Mouse (Mus musculus) CH12.LX (cell line): ENCODE results near the gene Mroh3. TPM values are rescaled to one million over a fixed set of nuclear protein-coding genes. Genes with fewer than 3 reads are reported as not detected.

Experiments used
- DNase-seq: peaks from one replicate; pipeline ENCODE4 v3.0.0-alpha.2; 2013; ENCODE audit errors: extremely low read depth
- H3K27ac ChIP-seq: 2 replicates; pipeline ENCODE4 v1.5.1; 2012; ENCODE audit warnings: low read depth, mild to moderate bottlenecking, control low read depth, moderate library complexity; ENCODE audit not compliant: insufficient read depth
- H3K27me3 ChIP-seq: replicated peaks from 2 replicates; pipeline ENCODE3; 2012; ENCODE audit warnings: inconsistent platforms
- H3K36me3 ChIP-seq, 2 experiments: replicated peaks in 1 of 2; 2 replicates each; pipeline versions ENCODE3 to v1.6.1; 2012; ENCODE audit warnings: inconsistent platforms in 1 of 2, low read length in 1 of 2, mild to moderate bottlenecking in 1 of 2, mixed read lengths in 1 of 2, moderate library complexity in 1 of 2; ENCODE audit not compliant: control insufficient read depth in 1 of 2, insufficient read depth in 1 of 2
- H3K4me1 ChIP-seq, 2 experiments: 2 replicates each; pipeline ENCODE4 v1.6.1; 2012; ENCODE audit warnings: inconsistent platforms in 1 of 2, moderate library complexity in 1 of 2; ENCODE audit not compliant: insufficient read depth in 2 of 2, control insufficient read depth in 1 of 2
- H3K4me2 ChIP-seq: 2 replicates; pipeline ENCODE4 v1.6.1; 2012; ENCODE audit warnings: low read depth, mild to moderate bottlenecking, control low read depth; ENCODE audit not compliant: poor library complexity, insufficient read depth, severe bottlenecking
- H3K4me3 ChIP-seq, 3 experiments: fragments of 150-350 bp in 1 of 3; sonication (generic) in 1 of 3; replicated peaks in 1 of 3; 2 replicates each; pipeline versions ENCODE3 to v1.5.1; 2011 to 2012; ENCODE audit warnings: low read depth in 2 of 3, low read length in 2 of 3, mild to moderate bottlenecking in 2 of 3, moderate library complexity in 2 of 3, control low read depth in 1 of 3, improper control_type of control experiment in 1 of 3, inconsistent platforms in 1 of 3, mixed read lengths in 1 of 3; ENCODE audit not compliant: poor library complexity in 1 of 3
- H3K79me2 ChIP-seq: replicated peaks from 2 replicates; pipeline ENCODE4 v1.6.1; 2012; ENCODE audit warnings: mild to moderate bottlenecking, moderate library complexity; ENCODE audit not compliant: control insufficient read depth, poor library complexity, insufficient read depth, severe bottlenecking; ENCODE audit errors: extremely low read depth
- H3K9ac ChIP-seq: 2 replicates; pipeline ENCODE4 v1.6.1; 2012; ENCODE audit warnings: low read depth, mild to moderate bottlenecking, control low read depth, moderate library complexity; ENCODE audit not compliant: insufficient read depth
- H3K9me3 ChIP-seq: replicated peaks from 2 replicates; pipeline ENCODE3; 2012; ENCODE audit warnings: low read length, inconsistent platforms, mixed read lengths
- BHLHE40 ChIP-seq: IDR thresholded peaks from 2 replicates; pipeline ENCODE4 v1.6.1; 2011; ENCODE audit warnings: mild to moderate bottlenecking, low read depth, low read length, improper control_type of control experiment
- CHD1 ChIP-seq: IDR thresholded peaks from 2 replicates; pipeline ENCODE4 v1.6.1; 2012; ENCODE audit warnings: low read depth, low read length, improper control_type of control experiment, inconsistent platforms
- CHD2 ChIP-seq: IDR thresholded peaks from 2 replicates; pipeline ENCODE4 v1.6.1; 2011; ENCODE audit warnings: low read length, improper control_type of control experiment
- CTCF ChIP-seq, 2 experiments: IDR thresholded peaks in 1 of 2; conservative IDR thresholded peaks in 1 of 2; 2 replicates each; pipeline ENCODE4 v1.5.1; 2011 to 2012; ENCODE audit warnings: low read depth in 2 of 2, low read length in 2 of 2, improper control_type of control experiment in 1 of 2, inconsistent platforms in 1 of 2, mild to moderate bottlenecking in 1 of 2, moderate library complexity in 1 of 2
- E2F4 ChIP-seq: IDR thresholded peaks from 2 replicates; pipeline ENCODE4 v1.6.1; 2011; ENCODE audit warnings: low read depth, low read length, improper control_type of control experiment; ENCODE audit not compliant: insufficient replicate concordance
- ELF1 ChIP-seq: IDR thresholded peaks from 2 replicates; pipeline ENCODE4 v1.6.1; 2014; ENCODE audit warnings: low read depth, mild to moderate bottlenecking, inconsistent platforms, low read length, improper control_type of control experiment
- EP300 ChIP-seq: IDR thresholded peaks from 2 replicates; pipeline ENCODE4 v1.6.1; 2011; ENCODE audit warnings: low read length, improper control_type of control experiment
- ETS1 ChIP-seq: conservative IDR thresholded peaks from 2 replicates; pipeline ENCODE4 v1.6.1; 2012; ENCODE audit warnings: low read depth, mild to moderate bottlenecking, inconsistent platforms, low read length, improper control_type of control experiment, moderate library complexity
- GABPA ChIP-seq: IDR thresholded peaks from 2 replicates; pipeline ENCODE4 v1.6.1; 2012; ENCODE audit warnings: low read depth, low read length, improper control_type of control experiment, inconsistent platforms; ENCODE audit not compliant: insufficient replicate concordance
- HCFC1 ChIP-seq: IDR thresholded peaks from 2 replicates; pipeline ENCODE4 v1.6.1; 2012; ENCODE audit warnings: low read depth, mild to moderate bottlenecking, inconsistent platforms, low read length, improper control_type of control experiment
- IRF4 ChIP-seq: IDR thresholded peaks from 2 replicates; pipeline ENCODE4 v1.6.1; 2014; ENCODE audit warnings: low read depth, mild to moderate bottlenecking, inconsistent platforms, low read length, improper control_type of control experiment
- JUN ChIP-seq: IDR thresholded peaks from 2 replicates; pipeline ENCODE4 v1.6.1; 2011; ENCODE audit warnings: low read depth, mild to moderate bottlenecking, low read length, improper control_type of control experiment, moderate library complexity; ENCODE audit not compliant: insufficient read depth
- JUND ChIP-seq: conservative IDR thresholded peaks from 2 replicates; pipeline ENCODE4 v1.6.1; 2011; ENCODE audit warnings: low read depth, low read length, improper control_type of control experiment
- KAT2A ChIP-seq: IDR thresholded peaks from 2 replicates; pipeline ENCODE4 v1.6.1; 2012; ENCODE audit warnings: low read length, improper control_type of control experiment, inconsistent platforms; ENCODE audit not compliant: insufficient replicate concordance
- MAFK ChIP-seq: IDR thresholded peaks from 2 replicates; pipeline ENCODE4 v1.6.1; 2011; ENCODE audit warnings: low read length, improper control_type of control experiment; ENCODE audit not compliant: insufficient replicate concordance
- MAX ChIP-seq: IDR thresholded peaks from 2 replicates; pipeline ENCODE4 v1.6.1; 2011; ENCODE audit warnings: low read length, improper control_type of control experiment
- MAZ ChIP-seq: IDR thresholded peaks from 2 replicates; pipeline ENCODE4 v1.6.1; 2012; ENCODE audit warnings: low read depth, mild to moderate bottlenecking, inconsistent platforms, low read length, improper control_type of control experiment, moderate library complexity
- MEF2A ChIP-seq: IDR thresholded peaks from 2 replicates; pipeline ENCODE4 v1.6.1; 2014; ENCODE audit warnings: low read depth, mild to moderate bottlenecking, inconsistent platforms, low read length, improper control_type of control experiment, borderline replicate concordance
- NELFE ChIP-seq: IDR thresholded peaks from 2 replicates; pipeline ENCODE4 v1.6.1; 2011; ENCODE audit warnings: low read depth, low read length, improper control_type of control experiment
- NRF1 ChIP-seq: IDR thresholded peaks from 2 replicates; pipeline ENCODE4 v1.6.1; 2014; ENCODE audit warnings: low read depth, mild to moderate bottlenecking, inconsistent platforms, low read length, improper control_type of control experiment, moderate library complexity
- POLR2AphosphoS2 ChIP-seq: IDR thresholded peaks from 2 replicates; pipeline ENCODE4 v1.6.1; 2011; ENCODE audit warnings: low read depth, low read length, improper control_type of control experiment
- RAD21 ChIP-seq: IDR thresholded peaks from 2 replicates; pipeline ENCODE4 v1.6.1; 2011; ENCODE audit warnings: low read depth, mild to moderate bottlenecking, low read length, improper control_type of control experiment, moderate library complexity
- RCOR1 ChIP-seq: conservative IDR thresholded peaks from 2 replicates; pipeline ENCODE4 v1.6.1; 2012; ENCODE audit warnings: low read depth, mild to moderate bottlenecking, inconsistent platforms, low read length, improper control_type of control experiment
- SMC3 ChIP-seq: IDR thresholded peaks from 2 replicates; pipeline ENCODE4 v1.6.1; 2011; ENCODE audit warnings: low read depth, low read length, improper control_type of control experiment
- TCF12 ChIP-seq: IDR thresholded peaks from 2 replicates; pipeline ENCODE4 v1.6.1; 2014; ENCODE audit warnings: low read depth, mild to moderate bottlenecking, inconsistent platforms, low read length, improper control_type of control experiment
- UBTF ChIP-seq: IDR thresholded peaks from 2 replicates; pipeline ENCODE4 v1.6.1; 2012; ENCODE audit warnings: low read depth, mild to moderate bottlenecking, inconsistent platforms, low read length, improper control_type of control experiment, moderate library complexity
- USF1 ChIP-seq: IDR thresholded peaks from 2 replicates; pipeline ENCODE4 v1.6.1; 2014; ENCODE audit warnings: low read depth, mild to moderate bottlenecking, inconsistent platforms, low read length, improper control_type of control experiment
- USF2 ChIP-seq: conservative IDR thresholded peaks from 2 replicates; pipeline ENCODE4 v1.6.1; 2011; ENCODE audit warnings: low read depth, low read length, improper control_type of control experiment
- ZC3H11A ChIP-seq: IDR thresholded peaks from 2 replicates; pipeline ENCODE4 v1.6.1; 2012; ENCODE audit warnings: low read depth, mild to moderate bottlenecking, inconsistent platforms, low read length, improper control_type of control experiment
- ZKSCAN1 ChIP-seq: IDR thresholded peaks from 2 replicates; pipeline ENCODE4 v1.6.1; 2012; ENCODE audit warnings: low read depth, inconsistent platforms, low read length, improper control_type of control experiment, borderline replicate concordance
- ZMIZ1 ChIP-seq: IDR thresholded peaks from 2 replicates; pipeline ENCODE4 v1.6.1; 2012; ENCODE audit warnings: low read depth, mild to moderate bottlenecking, inconsistent platforms, low read length, improper control_type of control experiment
- ZNF384 ChIP-seq: IDR thresholded peaks from 2 replicates; pipeline ENCODE4 v1.6.1; 2012; ENCODE audit warnings: low read depth, low read length, improper control_type of control experiment, inconsistent platforms
- dilution Hi-C: fragments of 300-500 bp; cut with MboI; formaldehyde crosslinking; loops from 2 replicates; pipeline ENCODE4 v1.14.3; 2020; ENCODE audit warnings: low sequenced_read_pairs; ENCODE audit not compliant: extremely low pct_unique_long_range_greater_than_20kb, extremely low pct_ligation_motif_present
- in situ Hi-C: fragments of 300-500 bp; cut with MboI; formaldehyde crosslinking; loops from 3 replicates; pipeline ENCODE4 v1.14.3; 2019; ENCODE audit warnings: low sequenced_read_pairs, low pct_ligation_motif_present, low pct_unique_long_range_greater_than_20kb, mixed read lengths
- polyA plus RNA-seq: library from polyadenylated mRNA; unstranded; fragments of >175 nt; gene quantifications from 2 replicates; pipeline ENCODE4 v1.2.1, GENCODE M21; 2012; ENCODE audit warnings: low read depth; ENCODE audit not compliant: insufficient read length
- total RNA-seq, 2 experiments: library from RNA; depleted of rRNA; stranded (reverse); fragments of 300-350 nt in 1 of 2; fragments of >200 nt in 1 of 2; gene quantifications; 2 replicates each; pipeline ENCODE4 v1.2.3; 2012 to 2014

The Mroh3 gene
- total and polyA plus RNA-seq, 3 experiments = not detected

DNA sequence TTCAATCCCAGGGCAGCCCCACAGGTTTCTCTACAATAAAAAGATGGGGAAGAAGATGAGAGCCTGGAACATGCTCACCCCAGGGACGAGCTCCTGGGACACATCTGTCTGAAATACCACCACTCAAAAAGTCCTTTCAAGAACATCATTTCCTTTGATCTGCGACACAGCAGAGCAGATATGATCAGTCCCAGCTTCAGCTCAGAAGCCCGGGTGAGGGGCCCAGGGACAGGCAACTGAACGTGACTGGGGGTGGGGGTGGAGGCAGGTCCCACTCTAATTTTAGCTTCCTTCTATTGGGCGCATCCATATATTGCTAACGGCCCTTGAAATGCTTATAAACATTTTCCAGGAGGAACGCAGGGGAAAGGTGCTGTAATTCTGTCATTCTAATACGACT, 43.0 kb upstream of the Mroh3 start:
- no peaks in the 10 kb centered on the region for H3K27me3 ChIP-seq
- no peak overlapping the region for H3K27ac ChIP-seq
- peaks cover 31 to 44% of the 10 kb centered on the region in 2 experiments for H3K4me1 ChIP-seq
- peak overlapping the region; percentile 16; the same call in 1 of the 2 replicates for H3K4me2 ChIP-seq
- H3K4me3 ChIP-seq = no peak overlapping the region
- dilution Hi-C loops = no loop called here
- in situ Hi-C loops = no loop called here
- H3K79me2 ChIP-seq = no peaks in the 10 kb centered on the region
- no peak overlapping the region for H3K9ac ChIP-seq
- H3K36me3 ChIP-seq = no peaks in the 10 kb centered on the region
- H3K9me3 ChIP-seq = peaks cover 12% of the 10 kb centered on the region
- no peak for DNase-seq
- peak; percentile 71 for TF ChIP-seq BHLHE40
- TF ChIP-seq ZNF384 = no peak
- TF ChIP-seq MEF2A = no peak

DNA sequence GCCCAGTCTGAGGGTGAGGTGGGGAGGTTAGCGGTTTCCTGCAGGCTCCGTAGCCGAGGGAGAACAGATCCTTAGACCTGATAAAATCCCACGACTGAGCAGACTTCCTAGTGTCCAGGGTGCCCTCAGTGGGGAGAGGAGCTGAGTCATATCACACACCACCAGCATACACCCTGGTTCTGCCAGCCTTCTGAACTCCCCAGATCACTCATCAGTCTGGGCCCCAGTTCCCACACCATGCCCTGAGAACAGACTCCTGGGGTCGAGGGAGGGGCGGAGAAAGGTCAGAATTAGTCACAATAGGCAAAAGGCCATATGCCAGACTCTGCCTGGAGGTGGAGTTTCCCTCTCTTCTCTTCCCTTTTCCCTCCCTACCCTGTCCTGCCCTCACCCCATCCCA, 42.5 kb upstream of the Mroh3 start:
- Histone ChIP-seq H3K4me3 (no peak overlapping the region), H3K9me3 (peaks cover 8% of the 10 kb centered on the region), H3K4me1 (peaks cover 31 to 44% of the 10 kb centered on the region in 2 experiments), H3K79me2 (no peaks in the 10 kb centered on the region), H3K36me3 (no peaks in the 10 kb centered on the region), H3K27me3 (no peaks in the 10 kb centered on the region), H3K9ac (no peak overlapping the region), H3K27ac (no peak overlapping the region), H3K4me2 (peak overlapping the region; percentile 16; the same call in 1 of the 2 replicates)
- peak; percentile 55 for DNase-seq
- dilution Hi-C loops = no loop called here
- in situ Hi-C loops = no loop called here
- TF ChIP-seq ETS1 (peak; percentile 40), E2F4 (no peak), ZNF384 (no peak), POLR2AphosphoS2 (no peak), RAD21 (no peak), NELFE (no peak), RCOR1 (0 out of 2 replicates have a peak, but pooled peaks have one; percentile 26), ELF1 (no peak), GABPA (no peak), ZMIZ1 (no peak), IRF4 (peak; percentile 88), NRF1 (no peak), CTCF (conservative IDR thresholded peaks at IDR 0.05 in 1 of 2, IDR thresholded peaks at IDR 0.05 in 1 of 2; ENCODE audit: low read depth in 2 of 2, low read length in 2 of 2) (no peak), TCF12 (peak; percentile 59; the same call in 1 of the 2 replicates), MAX (no peak), MAZ (no peak), EP300 (peak; percentile 80), USF2 (no peak), ZC3H11A (no peak), USF1 (no peak), MEF2A (peak; percentile 34; the same call in 1 of the 2 replicates), MAFK (0 out of 2 replicates have a peak, but pooled peaks have one; percentile 43), HCFC1 (no peak), CHD2 (peak; percentile 45; the same call in 1 of the 2 replicates), JUND (peak; percentile 85), BHLHE40 (peak; percentile 55; the same call in 1 of the 2 replicates), ZKSCAN1 (no peak), JUN (peak; percentile 85), UBTF (no peak), CHD1 (no peak), SMC3 (no peak), KAT2A (no peak)
